Mouse (Mus musculus) E14TG2a.4 (cell line): ENCODE results near the gene Kif13a.

Source experiments
- CTCF ChIP-seq: conservative IDR thresholded peaks from 2 replicates; pipeline ENCODE4 v1.5.1; 2014; ENCODE audit warnings: low read length
- NANOG ChIP-seq: IDR thresholded peaks from 2 replicates; pipeline ENCODE4 v1.6.1; 2014; ENCODE audit warnings: borderline replicate concordance, low read length, mixed read lengths
- POU5F1 ChIP-seq: IDR thresholded peaks from 2 replicates; pipeline ENCODE4 v1.6.1; 2014; ENCODE audit warnings: low read length, borderline replicate concordance

DNA sequence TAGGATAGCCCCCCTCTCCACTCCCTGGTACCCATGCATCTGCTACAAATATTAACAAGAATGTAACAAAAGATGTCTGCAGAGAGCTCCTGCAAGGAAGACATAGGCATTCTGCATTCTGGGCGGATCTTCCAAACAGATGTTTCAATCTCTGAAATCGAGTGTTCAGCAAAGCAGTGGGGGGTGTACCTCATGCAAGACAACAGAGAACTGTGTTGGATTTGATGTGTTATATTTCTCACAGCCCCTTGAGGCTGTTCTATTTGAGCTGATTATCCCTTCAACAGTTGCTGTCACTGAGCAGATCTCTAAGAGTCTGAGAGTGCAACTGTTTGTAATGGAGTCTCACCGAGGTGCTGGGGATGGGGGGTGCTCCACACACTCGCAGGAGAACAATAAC is 37.3 kb downstream of the Kif13a start:
- no peak for TF ChIP-seq CTCF
- no peak for TF ChIP-seq NANOG
- TF ChIP-seq POU5F1 = no peak
